Mouse (Mus musculus) right cerebral cortex, postnatal 25 days (tissue): ENCODE data around the gene Parg.
A peak's percentile ranks its signal among the peaks of the same experiment; 100 is the strongest.

Experiments
- DNase-seq: peaks from one replicate; pipeline ENCODE4 v3.0.0; 2022

Gene Parg

DNA sequence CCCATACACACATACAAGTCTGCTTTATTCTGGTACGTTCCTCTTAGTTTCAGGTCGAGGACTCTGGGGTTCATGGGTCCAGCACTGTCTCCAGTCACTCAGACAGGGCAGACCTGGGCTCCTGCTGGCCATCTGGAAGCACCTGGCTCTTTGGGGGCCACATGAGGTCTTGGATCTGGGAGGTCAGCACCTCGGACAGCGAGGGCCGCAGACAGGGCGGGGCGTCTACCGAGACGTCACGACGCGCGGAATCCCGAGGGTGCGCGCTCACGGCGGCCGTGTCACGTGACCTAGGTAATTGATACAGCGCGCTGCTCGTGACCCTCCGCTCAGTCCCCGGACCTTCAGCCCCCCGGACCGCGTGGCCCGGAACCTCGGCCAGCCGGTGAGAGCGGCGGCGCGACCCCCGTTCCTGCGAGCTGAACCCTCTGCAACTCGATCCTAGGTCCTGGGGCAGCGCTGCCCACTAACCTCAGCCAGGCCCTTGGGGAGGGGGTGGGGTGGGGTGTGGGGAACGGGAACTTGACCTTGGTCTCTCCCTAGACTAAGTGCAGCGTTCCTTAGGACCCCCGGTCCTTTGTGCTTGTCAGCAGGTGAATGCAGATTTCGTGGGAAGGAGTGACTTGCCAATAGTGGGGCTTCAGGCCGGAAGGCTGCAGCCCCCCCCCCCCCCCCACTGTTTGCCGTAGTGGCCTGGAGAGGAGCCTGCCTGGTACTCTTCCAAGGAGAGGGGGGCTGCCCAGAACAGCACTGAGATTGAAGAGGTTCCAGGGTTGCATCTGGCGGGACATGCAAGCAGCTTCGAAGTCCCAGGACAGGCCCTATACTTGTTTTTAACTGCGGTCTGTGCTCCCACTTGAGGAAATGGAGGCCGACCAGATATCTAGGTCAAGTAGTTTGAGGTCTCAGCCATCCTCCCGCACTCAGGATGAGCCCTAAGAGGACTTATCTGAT lies 120.3 kb downstream of the Parg start, which contains the start of gene Ogdhl:
Gene Ogdhl, plus strand, starts transcription at position 288 of the 954 bp plus-strand sequence.
- peak; percentile 83 for DNase-seq

DNA sequence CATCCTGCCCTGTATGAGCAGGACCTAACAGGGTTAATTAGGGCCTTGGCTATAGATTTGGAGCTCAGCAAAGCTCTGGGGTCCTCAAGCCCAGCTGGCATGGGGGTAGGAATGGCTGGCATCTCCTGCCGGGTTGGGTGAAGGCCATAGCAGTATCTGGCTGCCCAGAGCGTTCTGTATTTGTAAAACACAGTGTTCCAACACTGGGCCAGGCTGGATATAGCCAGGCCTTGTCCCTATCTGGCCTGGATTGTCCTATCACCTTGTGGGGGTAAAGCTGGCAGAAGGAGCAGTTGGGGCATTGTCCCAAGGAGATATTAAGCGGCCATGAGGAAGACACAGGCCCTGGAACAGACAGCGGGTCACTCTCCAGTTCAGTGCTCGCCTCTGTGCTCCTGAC lies 121.5 kb downstream of the Parg start:
- no peak for DNase-seq

DNA sequence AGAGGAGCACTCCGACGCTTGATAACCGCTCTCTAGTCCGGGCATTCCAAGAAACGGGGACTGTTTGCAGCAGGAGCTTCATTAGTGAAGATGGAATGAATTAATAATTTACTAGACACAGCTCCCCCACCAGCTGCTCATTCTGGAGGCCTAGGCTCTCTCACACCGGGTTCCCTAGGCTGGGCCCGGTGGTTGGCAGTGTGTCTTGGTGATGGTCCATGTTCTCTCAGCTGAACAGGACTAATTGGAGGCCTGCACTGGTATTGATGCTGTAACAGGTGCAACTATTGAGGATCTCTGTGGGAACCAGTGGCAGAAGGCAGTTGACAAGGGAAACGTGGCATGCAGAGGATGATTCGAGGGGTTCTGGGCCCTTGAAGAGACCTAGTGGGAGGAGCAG lies 125.6 kb downstream of the Parg start:
- DNase-seq: no peak

DNA sequence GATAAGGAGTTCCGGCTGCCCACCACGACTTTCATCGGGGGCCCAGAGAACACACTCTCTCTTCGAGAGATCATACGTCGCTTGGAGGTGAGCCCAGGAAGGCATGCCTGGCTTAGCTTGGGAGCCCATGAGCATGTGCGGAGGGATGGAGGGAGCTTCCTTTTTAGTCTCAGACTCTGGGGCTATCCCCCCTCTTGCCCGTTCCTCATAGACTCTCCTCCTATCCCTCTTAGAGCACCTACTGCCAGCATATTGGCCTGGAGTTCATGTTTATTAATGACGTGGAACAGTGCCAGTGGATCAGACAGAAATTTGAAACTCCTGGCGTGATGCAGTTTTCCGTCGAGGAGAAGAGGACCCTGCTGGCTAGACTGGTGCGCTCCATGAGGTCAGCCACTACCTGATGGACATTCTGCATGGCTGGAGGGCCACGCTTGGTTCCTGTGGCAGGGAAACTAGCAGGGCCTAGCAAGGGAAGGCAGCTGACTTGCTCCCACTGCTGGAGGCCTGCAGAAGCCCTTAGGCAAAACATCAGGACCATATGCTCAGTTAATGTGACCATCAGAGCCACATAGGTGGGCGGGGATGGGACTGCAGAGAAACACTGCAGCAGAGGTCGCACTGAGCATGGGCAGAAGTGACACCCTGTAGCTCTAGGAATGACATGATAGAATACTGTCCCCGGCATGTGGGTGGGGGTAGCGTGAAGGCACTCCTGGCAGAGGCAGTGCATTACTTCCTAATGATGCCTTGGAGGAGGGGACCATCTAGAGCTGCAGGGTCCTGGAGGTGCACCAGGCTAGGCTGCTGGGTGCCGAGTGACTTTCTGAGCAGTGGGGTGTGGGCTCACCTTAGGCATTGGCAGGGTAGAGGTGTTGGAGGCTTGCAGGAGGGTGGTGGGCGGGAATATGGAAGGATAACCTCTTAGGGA lies 131.0 kb downstream of the Parg start:
- no peak for DNase-seq

DNA sequence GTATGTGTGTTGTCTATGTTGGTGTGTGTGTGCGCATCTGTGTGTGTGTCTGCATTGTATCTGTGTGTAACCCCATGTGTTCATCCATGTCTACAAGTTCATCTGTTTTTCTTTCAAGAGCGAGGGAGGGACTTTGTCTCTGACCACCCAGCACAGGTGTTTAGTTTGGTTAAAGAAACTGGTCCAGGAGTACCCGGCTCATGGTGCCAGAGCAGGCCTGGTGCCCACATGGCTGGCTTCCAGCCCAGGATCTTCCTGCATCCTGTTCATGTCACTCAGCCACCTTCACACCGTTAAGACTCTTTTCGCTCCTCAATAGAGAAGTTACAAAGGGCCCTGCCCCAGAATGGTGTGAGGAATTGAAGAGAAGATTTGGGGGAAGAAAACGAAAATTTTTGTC lies 134.3 kb downstream of the Parg start:
- no peak for DNase-seq

DNA sequence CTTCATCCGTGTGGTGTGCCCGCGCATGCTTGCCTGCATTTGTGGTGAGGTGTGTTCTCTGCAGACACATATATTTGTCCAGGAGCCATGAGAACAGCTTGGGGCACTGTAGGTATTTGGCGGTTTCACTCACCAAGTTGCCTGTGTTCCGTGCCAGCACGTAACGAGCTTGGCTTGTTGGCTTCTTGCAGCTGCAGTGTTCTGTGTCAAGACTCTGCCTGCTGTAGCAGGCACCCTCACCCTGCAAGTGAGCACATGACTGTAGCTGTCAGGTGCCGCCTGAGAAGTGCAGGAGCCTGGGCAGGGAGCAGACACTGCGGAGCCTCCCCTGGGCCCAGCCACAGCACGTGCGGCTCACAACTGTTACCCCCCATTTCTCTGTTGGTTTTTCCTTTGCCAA lies 134.8 kb downstream of the Parg start:
- DNase-seq: no peak

DNA sequence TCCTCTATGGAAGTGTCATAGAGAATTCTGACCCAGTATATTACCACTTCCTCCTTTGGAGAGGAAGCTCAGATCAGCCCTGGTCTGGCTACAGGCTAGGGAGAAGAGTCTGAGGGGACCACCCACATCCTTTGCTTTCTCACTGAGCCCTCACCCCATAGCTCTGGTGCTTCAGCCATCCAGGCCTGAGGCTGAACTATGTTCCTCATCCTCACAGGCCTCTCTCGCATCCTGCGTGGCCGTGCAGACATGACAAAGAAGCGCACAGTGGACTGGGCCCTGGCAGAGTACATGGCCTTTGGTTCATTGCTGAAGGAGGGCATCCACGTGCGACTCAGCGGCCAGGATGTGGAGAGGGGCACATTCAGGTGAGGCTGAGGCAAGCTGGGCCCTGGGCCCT lies 140.1 kb downstream of the Parg start:
- DNase-seq: no peak

DNA sequence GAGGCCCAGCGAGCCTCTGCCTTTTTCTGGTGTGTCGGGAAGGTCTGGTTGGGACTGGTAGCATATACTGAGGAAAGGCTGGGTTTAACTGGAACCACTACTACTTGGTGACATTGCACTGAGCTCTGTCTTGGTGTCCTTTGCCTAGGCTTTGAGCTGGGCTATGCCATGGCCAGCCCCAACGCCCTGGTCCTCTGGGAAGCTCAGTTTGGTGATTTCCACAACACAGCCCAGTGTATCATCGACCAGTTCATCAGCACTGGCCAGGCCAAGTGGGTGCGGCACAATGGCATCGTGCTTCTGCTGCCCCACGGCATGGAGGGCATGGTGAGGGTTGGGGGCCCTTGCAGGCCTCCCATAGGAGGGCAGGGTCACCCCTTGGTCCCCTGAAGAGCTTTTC lies 142.4 kb downstream of the Parg start:
- no peak for DNase-seq

DNA sequence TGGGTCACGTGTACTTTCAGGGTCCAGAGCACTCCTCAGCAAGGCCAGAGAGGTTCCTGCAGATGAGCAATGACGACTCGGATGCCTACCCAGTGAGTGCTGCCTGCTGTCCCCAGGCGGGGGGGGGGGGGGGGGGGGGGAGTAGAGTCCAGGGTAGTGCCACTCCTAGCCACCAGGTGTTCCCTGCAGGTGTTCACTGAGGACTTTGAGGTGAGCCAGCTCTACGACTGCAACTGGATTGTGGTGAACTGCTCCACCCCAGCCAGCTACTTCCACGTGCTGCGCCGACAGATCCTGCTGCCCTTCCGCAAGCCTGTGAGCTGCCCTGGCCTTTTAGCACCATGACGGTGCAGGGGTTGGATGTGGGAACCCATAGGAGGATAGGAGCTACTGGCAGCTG lies 142.9 kb downstream of the Parg start:
- DNase-seq: no peak
